30 mouse cellular contexts compared by ENCODE assay signal in the genomic region with DNA sequence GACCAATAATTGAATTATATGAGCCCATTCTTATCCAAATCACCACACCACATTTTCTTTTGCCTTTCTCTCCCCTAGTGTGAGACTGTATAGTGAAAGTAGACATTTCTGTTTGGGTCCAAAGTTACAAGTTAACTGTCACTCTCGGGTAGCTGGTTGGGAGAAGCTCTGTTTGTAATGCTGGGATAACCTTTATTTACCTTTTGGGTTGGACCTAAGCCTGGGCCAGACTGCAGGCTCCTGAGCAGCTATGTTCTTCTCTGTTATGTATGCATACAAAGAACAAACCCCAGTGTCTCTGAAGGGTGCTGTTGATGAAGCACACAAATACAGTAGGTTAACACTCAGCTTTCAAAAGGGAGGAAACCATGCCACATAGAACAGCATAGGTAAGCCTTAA.
DNase-seq lines count a peak whose midpoint lies in the region; ATAC-seq and TF ChIP-seq lines count a peak whose summit lies in the region.
"Had no signal": no experiment of that assay in that cellular context is flagged by ENCODE, and none has a peak within 500 bp of the region (broad histone marks: within the 10 kb centered on the region; RNA-seq: fewer than 3 reads in every experiment).

No protein-coding gene starts in this region.

- no peak overlapping the region for H3K9ac ChIP-seq in intestine, embryonic 14.5 days (ENCODE audit: low read length)
- no peak overlapping the region for H3K9ac ChIP-seq in intestine, embryonic 16.5 days (ENCODE audit: low read depth, low read length)
- no peak overlapping the region for H3K9ac ChIP-seq in liver, embryonic 14.5 days (replicated peaks)
- H3K9ac ChIP-seq in liver, postnatal 0 days (replicated peaks) = no peak overlapping the region
- no peak overlapping the region for H3K9ac ChIP-seq in hindbrain, embryonic 16.5 days (ENCODE audit: low read depth, low read length)
- H3K9ac ChIP-seq: embryonic facial prominence, embryonic 13.5 days; forebrain, embryonic 12.5 days; forebrain, embryonic 15.5 days; heart, embryonic 12.5 days; heart, embryonic 15.5 days; hindbrain, embryonic 13.5 days had no signal

- H3K9me3 ChIP-seq in intestine, embryonic 14.5 days (ENCODE audit: control insufficient read depth, low read length) = no peaks in the 10 kb centered on the region
- H3K9me3 ChIP-seq in intestine, embryonic 16.5 days (ENCODE audit: control insufficient read depth, low read length) = no peaks in the 10 kb centered on the region
- H3K9me3 ChIP-seq in liver, embryonic 14.5 days (ENCODE audit: control insufficient read depth, low read length) = no peaks in the 10 kb centered on the region
- no peaks in the 10 kb centered on the region for H3K9me3 ChIP-seq in liver, postnatal 0 days (ENCODE audit: low read length)
- H3K9me3 ChIP-seq in hindbrain, embryonic 16.5 days (ENCODE audit: control insufficient read depth, low read length) = peaks cover 2% of the 10 kb centered on the region; the same call in 1 of the 2 replicates
- H3K9me3 ChIP-seq: forebrain, embryonic 12.5 days; forebrain, embryonic 15.5 days; heart, embryonic 15.5 days; hindbrain, embryonic 13.5 days had no signal

- TF ChIP-seq CTCF in liver, embryonic 14.5 days (IDR thresholded peaks at IDR 0.05; ENCODE audit: low read depth) = no peak
- no peak for TF ChIP-seq CTCF in liver, postnatal 0 days (IDR thresholded peaks at IDR 0.05; ENCODE audit: low read depth)

- H3K4me2 ChIP-seq in intestine, embryonic 14.5 days (ENCODE audit: low read length) = no peak overlapping the region
- H3K4me2 ChIP-seq in intestine, embryonic 16.5 days (ENCODE audit: low read depth, low read length) = no peak overlapping the region
- H3K4me2 ChIP-seq in liver, embryonic 14.5 days (ENCODE audit: low read depth) = no peak overlapping the region
- no peak overlapping the region; the same call in 1 of the 2 replicates for H3K4me2 ChIP-seq in liver, postnatal 0 days (ENCODE audit: low read depth, low read length)
- H3K4me2 ChIP-seq in hindbrain, embryonic 16.5 days (ENCODE audit: low read length) = no peak overlapping the region
- H3K4me2 ChIP-seq: embryonic facial prominence, embryonic 13.5 days; forebrain, embryonic 12.5 days; forebrain, embryonic 15.5 days; heart, embryonic 12.5 days; heart, embryonic 15.5 days; hindbrain, embryonic 13.5 days had no signal

- H3K27me3 ChIP-seq in intestine, embryonic 14.5 days (replicated peaks; ENCODE audit: control insufficient read depth, insufficient read depth, low read length) = no peaks in the 10 kb centered on the region
- no peaks in the 10 kb centered on the region for H3K27me3 ChIP-seq in intestine, embryonic 16.5 days (replicated peaks; ENCODE audit: control insufficient read depth, insufficient read depth, low read length)
- H3K27me3 ChIP-seq in liver, embryonic 14.5 days (ENCODE audit: control insufficient read depth, insufficient read depth, low read length) = no peaks in the 10 kb centered on the region
- no peaks in the 10 kb centered on the region for H3K27me3 ChIP-seq in liver, postnatal 0 days (ENCODE audit: insufficient read depth, low read length)
- no peaks in the 10 kb centered on the region for H3K27me3 ChIP-seq in hindbrain, embryonic 16.5 days (replicated peaks; ENCODE audit: control insufficient read depth, insufficient read depth, low read length)
- H3K27me3 ChIP-seq: CH12.LX; embryonic facial prominence, embryonic 13.5 days; forebrain, embryonic 12.5 days; forebrain, embryonic 15.5 days; heart, embryonic 12.5 days; heart, embryonic 15.5 days; hindbrain, embryonic 13.5 days; Patski had no signal

- no peak for TF ChIP-seq EP300 in liver, embryonic 14.5 days (IDR thresholded peaks at IDR 0.05; ENCODE audit: low read depth)
- no peak for TF ChIP-seq EP300 in liver, postnatal 0 days (IDR thresholded peaks at IDR 0.05; ENCODE audit: low read depth)

- no peaks in the 10 kb centered on the region for H3K4me1 ChIP-seq in intestine, embryonic 14.5 days (replicated peaks; ENCODE audit: control insufficient read depth, insufficient read depth, low read length)
- no peaks in the 10 kb centered on the region for H3K4me1 ChIP-seq in intestine, embryonic 16.5 days (ENCODE audit: control insufficient read depth, insufficient read depth, low read length)
- H3K4me1 ChIP-seq in liver, embryonic 14.5 days (replicated peaks; ENCODE audit: control insufficient read depth in 2 of 2, insufficient read depth in 2 of 2, low read length in 1 of 2) = peaks cover 0 to 2% of the 10 kb centered on the region in 2 experiments; a peak in 1 of 4 replicates
- H3K4me1 ChIP-seq in liver, postnatal 0 days (ENCODE audit: insufficient read depth) = no peaks in the 10 kb centered on the region
- H3K4me1 ChIP-seq in hindbrain, embryonic 16.5 days (ENCODE audit: control insufficient read depth, insufficient read depth, low read depth, low read length) = no peaks in the 10 kb centered on the region
- H3K4me1 ChIP-seq: forebrain, embryonic 12.5 days; forebrain, embryonic 15.5 days; heart, embryonic 12.5 days; heart, embryonic 15.5 days; hindbrain, embryonic 10.5 days; hindbrain, embryonic 13.5 days had no signal

- H3K27ac ChIP-seq in intestine, embryonic 14.5 days (ENCODE audit: low read depth) = no peak overlapping the region
- H3K27ac ChIP-seq in intestine, embryonic 16.5 days (ENCODE audit: low read length) = no peak overlapping the region
- no peak overlapping the region for H3K27ac ChIP-seq in liver, embryonic 14.5 days
- H3K27ac ChIP-seq in liver, postnatal 0 days (ENCODE audit: low read depth) = peak overlapping the region; percentile 23; the same call in 1 of the 2 replicates
- H3K27ac ChIP-seq in hindbrain, embryonic 16.5 days (ENCODE audit: low read depth, low read length) = no peak overlapping the region
- H3K27ac ChIP-seq: embryonic facial prominence, embryonic 10.5 days; embryonic facial prominence, embryonic 13.5 days; forebrain, embryonic 12.5 days; forebrain, embryonic 15.5 days; heart, embryonic 15.5 days; hindbrain, embryonic 10.5 days; hindbrain, embryonic 13.5 days had no signal

- no peaks in the 10 kb centered on the region for H3K36me3 ChIP-seq in intestine, embryonic 14.5 days (ENCODE audit: control insufficient read depth, insufficient read depth, low read length)
- no peaks in the 10 kb centered on the region for H3K36me3 ChIP-seq in intestine, embryonic 16.5 days (ENCODE audit: control insufficient read depth, insufficient read depth, low read length)
- no peaks in the 10 kb centered on the region for H3K36me3 ChIP-seq in liver, embryonic 14.5 days (replicated peaks; ENCODE audit: control insufficient read depth, insufficient read depth, low read depth)
- no peaks in the 10 kb centered on the region for H3K36me3 ChIP-seq in liver, postnatal 0 days (replicated peaks; ENCODE audit: insufficient read depth, low read length)
- no peaks in the 10 kb centered on the region for H3K36me3 ChIP-seq in hindbrain, embryonic 16.5 days (ENCODE audit: control insufficient read depth, insufficient read depth, low read length)
- H3K36me3 ChIP-seq: embryonic facial prominence, embryonic 10.5 days; embryonic facial prominence, embryonic 13.5 days; forebrain, embryonic 12.5 days; forebrain, embryonic 15.5 days; G1E; heart, embryonic 12.5 days; heart, embryonic 15.5 days; hindbrain, embryonic 10.5 days; hindbrain, embryonic 13.5 days had no signal

- H3K4me3 ChIP-seq in intestine, embryonic 14.5 days (ENCODE audit: low read depth, low read length) = no peak overlapping the region
- H3K4me3 ChIP-seq in intestine, embryonic 16.5 days (ENCODE audit: low read length) = no peak overlapping the region
- H3K4me3 ChIP-seq in liver, embryonic 14.5 days (ENCODE audit: insufficient read depth in 1 of 2, low read depth in 2 of 2, low read length in 2 of 2) = no peak overlapping the region
- H3K4me3 ChIP-seq in liver, postnatal 0 days (ENCODE audit: low read depth, low read length) = no peak overlapping the region
- no peak overlapping the region for H3K4me3 ChIP-seq in hindbrain, embryonic 16.5 days (ENCODE audit: low read length)
- H3K4me3 ChIP-seq: embryonic facial prominence, embryonic 10.5 days; embryonic facial prominence, embryonic 13.5 days; erythroblast, embryonic 14.5 days; forebrain, embryonic 12.5 days; forebrain, embryonic 15.5 days; heart, embryonic 12.5 days; heart, embryonic 15.5 days; hindbrain, embryonic 10.5 days; hindbrain, embryonic 13.5 days had no signal

- ATAC-seq in intestine, embryonic 14.5 days (replicated peaks; ENCODE audit: low FRiP score, low TSS enrichment, low read depth) = no peak
- no peak for ATAC-seq in intestine, embryonic 16.5 days
- ATAC-seq in liver, embryonic 14.5 days (ENCODE audit: insufficient read depth) = peak; percentile 48; the same call in 1 of the 2 replicates
- ATAC-seq in liver, postnatal 0 days = peak; percentile 56
- ATAC-seq in hindbrain, embryonic 16.5 days = no peak
- ATAC-seq: forebrain, embryonic 15.5 days; Patski had no signal

- WGBS in intestine, embryonic 14.5 days = 58% methylated on average over 1 of the region's 1 CpGs
- 56% methylated on average over 1 of the region's 1 CpGs for WGBS in intestine, embryonic 16.5 days
- WGBS in liver, embryonic 14.5 days (ENCODE audit: insufficient replicate concordance) = 52% methylated on average over 1 of the region's 1 CpGs
- WGBS in liver, postnatal 0 days (ENCODE audit: insufficient replicate concordance) = 46% methylated on average over 1 of the region's 1 CpGs
- WGBS in hindbrain, embryonic 16.5 days = 97% methylated on average over 1 of the region's 1 CpGs

- peak; percentile 28 for DNase-seq in intestine, embryonic 14.5 days (ENCODE audit: low spot score)
- DNase-seq in liver, embryonic 14.5 days (ENCODE audit: low read depth in 3 of 3, low spot score in 3 of 3) = peak in 1 of 3 experiments; percentile 6
- DNase-seq in liver, postnatal 0 days = no peak
- no peak for DNase-seq in layer of hippocampus, adult 9-11 months
- no peak for DNase-seq in T-cell, adult 2 months (ENCODE audit: low spot score)
- DNase-seq: adrenal gland, adult 2 months; adrenal gland, postnatal 14 days; cerebellum, adult 11-12 months; cerebellum, adult 8-10 months; cerebellum, postnatal 10 days; cerebellum, postnatal 36 days; embryo, embryonic 11 days; gastrocnemius, postnatal 25 days; heart, adult 18-20 months; heart, postnatal 10 days; heart, postnatal 36 days had no signal

Comparison
In these comparisons a context has a peak if more than half of its experiments do, and no peak if none do; other contexts are left out.
1. ATAC-seq: peak in liver, embryonic 14.5 days (single experiment) and liver, postnatal 0 days (single experiment); none in intestine, embryonic 14.5 days (single experiment), intestine, embryonic 16.5 days (single experiment) and hindbrain, embryonic 16.5 days (single experiment).